Mouse (Mus musculus): ENCODE data around the gene Tmem110.

DNA sequence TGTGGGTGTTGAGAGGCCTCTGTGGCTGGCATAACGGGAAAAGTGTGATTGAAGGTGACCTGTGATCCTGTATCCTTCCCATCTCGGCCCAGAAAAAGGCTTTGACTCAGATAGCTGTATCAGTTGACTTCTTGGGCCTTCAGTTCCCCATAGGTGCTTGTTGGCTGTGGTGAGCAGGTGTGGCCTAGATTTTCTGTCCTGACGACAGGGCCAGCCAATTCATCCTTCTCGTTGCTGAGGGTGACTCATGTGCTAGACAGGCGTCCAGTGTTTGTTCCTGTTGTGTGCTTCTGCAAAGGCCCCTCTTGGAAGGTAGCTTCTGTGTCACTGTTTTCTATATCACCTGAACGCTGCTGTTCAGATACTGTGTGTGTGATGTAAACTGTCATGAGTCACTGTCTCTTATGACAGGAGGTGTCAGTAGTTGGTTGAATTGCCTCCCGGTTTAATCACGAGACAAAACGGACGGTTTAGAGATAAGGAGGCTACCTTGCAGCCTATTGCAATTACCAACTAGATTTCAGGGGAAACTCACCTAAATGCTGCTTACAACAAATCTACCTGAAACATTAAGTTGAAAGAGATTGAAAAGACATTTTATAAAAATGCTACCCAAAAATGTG lies 31.6 kb downstream of the Tmem110 start:
- no peak for TF ChIP-seq CTCF (IDR thresholded peaks at IDR 0.05; ENCODE audit: borderline replicate concordance, insufficient read depth, low read length)
- no peak for TF ChIP-seq POLR2A (IDR thresholded peaks at IDR 0.05; ENCODE audit: low read depth, low read length)
